Mouse (Mus musculus) lung, postnatal 0 days (tissue): ENCODE measurements at regions not wholly inside any gene's neighbourhood (a gene's known extent, or its start where the extent isn't known, plus 50 kb on each side); places are given as distances from the start of the nearest gene placed in this dataset.

Experiments used
- ATAC-seq: fragments of 200-750 bp; cut with Nextera tagmentation; 2 replicates; pipeline ENCODE4 v1.8.0; 2017; ENCODE audit warnings: moderate library complexity
- DNase-seq: peaks from one replicate; pipeline ENCODE4 v3.0.0-alpha.2; 2016; ENCODE audit warnings: low spot score
- H3K27ac ChIP-seq: fragments of 300-500 bp; sonication (generic); 2 replicates; pipeline ENCODE4 v1.5.1; 2014; ENCODE audit warnings: antibody characterized with exemption, mild to moderate bottlenecking, low read length, mixed read lengths
- H3K27me3 ChIP-seq: fragments of 300-500 bp; sonication (generic); replicated peaks from 2 replicates; pipeline ENCODE4 v1.6.1; 2014; ENCODE audit warnings: low read length, mixed read lengths; ENCODE audit not compliant: insufficient read depth
- H3K36me3 ChIP-seq: fragments of 300-500 bp; sonication (generic); 2 replicates; pipeline ENCODE4 v1.6.1; 2014; ENCODE audit warnings: low read length, mixed read lengths; ENCODE audit not compliant: insufficient read depth
- H3K4me1 ChIP-seq: fragments of 300-500 bp; sonication (generic); 2 replicates; pipeline ENCODE4 v1.6.1; 2014; ENCODE audit warnings: antibody characterized with exemption, low read depth, low read length, mixed read lengths; ENCODE audit not compliant: insufficient read depth
- H3K4me2 ChIP-seq: fragments of 300-500 bp; sonication (generic); replicated peaks from 2 replicates; pipeline ENCODE4 v1.6.1; 2014; ENCODE audit warnings: low read depth, mild to moderate bottlenecking, low read length, moderate library complexity, mixed read lengths
- H3K4me3 ChIP-seq: fragments of 300-500 bp; sonication (generic); 2 replicates; pipeline ENCODE4 v1.5.1; 2014; ENCODE audit warnings: low read depth, low read length
- H3K9ac ChIP-seq: fragments of 300-500 bp; sonication (generic); replicated peaks from 2 replicates; pipeline ENCODE4 v1.6.1; 2014; ENCODE audit warnings: low read depth, mild to moderate bottlenecking
- H3K9me3 ChIP-seq: fragments of 300-500 bp; sonication (generic); 2 replicates; pipeline ENCODE4 v1.6.1; 2016; ENCODE audit warnings: low read length, mixed read lengths
- CTCF ChIP-seq: IDR thresholded peaks from 2 replicates; pipeline ENCODE4 v1.5.1; 2016; ENCODE audit warnings: antibody characterized with exemption, mild to moderate bottlenecking
- EP300 ChIP-seq: IDR thresholded peaks from 2 replicates; pipeline ENCODE4 v1.6.1; 2016; ENCODE audit warnings: antibody characterized with exemption, mild to moderate bottlenecking, control low read depth
- WGBS: fragments of 180-500 bp; shearing (Covaris S2); extraction: QIAGEN DNeasy Blood & Tissue Kit; methylation state at CpG from one replicate; pipeline ENCODE4 v1.1.7; 2014; 5-methylcytosine and 5-hydroxymethylcytosine counted together

GRCm38 (mm10) chr6:93253746-93254145 lies 310.5 kb upstream of the Adamts9 start:
- no peak for ATAC-seq
- WGBS: 50% methylated on average over 7 of the region's 7 CpGs
- no peak for DNase-seq

GRCm38 (mm10) chr6:93248973-93249372 lies 305.7 kb upstream of the Adamts9 start:
- Histone ChIP-seq H3K36me3 (no peaks in the 10 kb centered on the region), H3K4me2 (no peak overlapping the region), H3K4me3 (no peak overlapping the region), H3K9ac (no peak overlapping the region), H3K27me3 (no peaks in the 10 kb centered on the region), H3K9me3 (no peaks in the 10 kb centered on the region), H3K27ac (no peak overlapping the region), H3K4me1 (peaks cover 7% of the 10 kb centered on the region; the same call in 1 of the 2 replicates)
- TF ChIP-seq CTCF (no peak), EP300 (no peak)
- 88% methylated on average over 4 of the region's 4 CpGs for WGBS
- ATAC-seq (no peak), DNase-seq (no peak)

More at GRCm38 (mm10) chr6:93253746-93254145, 310.5 kb upstream of the Adamts9 start:
- Histone ChIP-seq H3K9ac (no peak overlapping the region), H3K27ac (no peak overlapping the region), H3K36me3 (no peaks in the 10 kb centered on the region), H3K4me3 (no peak overlapping the region), H3K27me3 (no peaks in the 10 kb centered on the region), H3K4me2 (no peak overlapping the region), H3K9me3 (no peaks in the 10 kb centered on the region), H3K4me1 (no peaks in the 10 kb centered on the region)
- no peak for TF ChIP-seq CTCF

GRCm38 (mm10) chr6:93246498-93247242 lies 303.4 kb upstream of the Adamts9 start:
- Histone ChIP-seq H3K9ac (no peak overlapping the region), H3K9me3 (no peaks in the 10 kb centered on the region), H3K27me3 (no peaks in the 10 kb centered on the region), H3K4me1 (peaks cover 7% of the 10 kb centered on the region; the same call in 1 of the 2 replicates), H3K4me2 (no peak overlapping the region), H3K4me3 (no peak overlapping the region), H3K27ac (no peak overlapping the region), H3K36me3 (no peaks in the 10 kb centered on the region)
- 55% methylated on average over 6 of the region's 6 CpGs for WGBS
- peak; percentile 48 for ATAC-seq
- peak; percentile 50 for DNase-seq
- TF ChIP-seq EP300: 0 out of 2 replicates have a peak, but pooled peaks have one; percentile 8
- no peak for TF ChIP-seq CTCF

GRCm38 (mm10) chr6:93235550-93235949 lies 292.3 kb upstream of the Adamts9 start:
- H3K27ac ChIP-seq: no peak overlapping the region
- H3K27me3 ChIP-seq: no peaks in the 10 kb centered on the region
- WGBS: 69% methylated on average over 5 of the region's 5 CpGs
- H3K4me1 ChIP-seq: peaks cover 17% of the 10 kb centered on the region; the same call in 1 of the 2 replicates
- H3K4me2 ChIP-seq: no peak overlapping the region
- H3K9me3 ChIP-seq: no peaks in the 10 kb centered on the region
- no peak for TF ChIP-seq CTCF
- TF ChIP-seq EP300: no peak
- no peaks in the 10 kb centered on the region for H3K36me3 ChIP-seq
- H3K4me3 ChIP-seq: no peak overlapping the region
- no peak for DNase-seq
- no peak overlapping the region for H3K9ac ChIP-seq
- no peak for ATAC-seq

- DNase-seq (peak; percentile 71), ATAC-seq (peak; percentile 82)
- no peak overlapping the region for H3K9ac ChIP-seq
- no peak overlapping the region for H3K4me3 ChIP-seq
- TF ChIP-seq EP300: peak; percentile 88
- no peak for TF ChIP-seq CTCF
- peaks cover 17% of the 10 kb centered on the region; the same call in 1 of the 2 replicates for H3K4me1 ChIP-seq
- WGBS: 26% methylated on average over 9 of the region's 9 CpGs
- no peak overlapping the region for H3K27ac ChIP-seq
- no peaks in the 10 kb centered on the region for H3K27me3 ChIP-seq
- no peaks in the 10 kb centered on the region for H3K9me3 ChIP-seq
- no peaks in the 10 kb centered on the region for H3K36me3 ChIP-seq
- H3K4me2 ChIP-seq: no peak overlapping the region
Measured at GRCm38 (mm10) chr6:93232636-93233035, 289.3 kb upstream of the Adamts9 start.

- peak; percentile 55 for DNase-seq
- TF ChIP-seq CTCF: no peak
- TF ChIP-seq EP300: no peak
- Histone ChIP-seq H3K27me3 (no peaks in the 10 kb centered on the region), H3K9ac (no peak overlapping the region), H3K9me3 (no peaks in the 10 kb centered on the region), H3K4me2 (no peak overlapping the region), H3K27ac (no peak overlapping the region), H3K36me3 (no peaks in the 10 kb centered on the region), H3K4me3 (no peak overlapping the region), H3K4me1 (peaks cover 17% of the 10 kb centered on the region; the same call in 1 of the 2 replicates)
- peak; percentile 44 for ATAC-seq
- 41% methylated on average over 5 of the region's 5 CpGs for WGBS
Measured at GRCm38 (mm10) chr6:93230450-93230849, 287.2 kb upstream of the Adamts9 start.
